Mouse (Mus musculus) left cerebral cortex, postnatal 14 days (tissue): ENCODE results near the gene Prps1. TPM values are rescaled to one million over a fixed set of nuclear protein-coding genes. Genes with fewer than 3 reads are reported as not detected.
A peak's percentile ranks its signal among the peaks of the same experiment; 100 is the strongest.

ENCODE experiments used
- DNase-seq, 2 experiments: peaks; one replicate each; pipeline ENCODE4 v3.0.0; 2021 to 2022; ENCODE audit warnings: low spot score in 2 of 2, mixed read lengths in 1 of 2
- intact Hi-C: fragments of 180-260 bp; cut with DNase I; formaldehyde crosslinking; loops from one replicate; pipeline ENCODE4 v1.15.1; 2025
- long read RNA-seq, 2 experiments: library from polyadenylated mRNA; stranded (forward); transcript quantifications; one replicate each; pipeline ENCODE4 v2.0.0; 2021
- total RNA-seq, 2 experiments: library from RNA; stranded (reverse); gene quantifications; 2 replicates each; pipeline ENCODE4 v1.2.3; 2021

Gene Prps1
- total RNA-seq: 10 to 100 TPM; 68.8 to 77.2 TPM
- long read RNA-seq, experiment 1, transcript Prps1-201 (7 exons, 1,965 nt): major isoform, 77 of 81 reads
- long read RNA-seq, experiment 1, partial matches to known transcripts: 3 of 81 reads
- long read RNA-seq, experiment 1, other reads (novel, unspliced or antisense): 1 of 81 reads
- long read RNA-seq, experiment 2, transcript Prps1-201 (7 exons, 1,965 nt): major isoform, 44 of 50 reads
- long read RNA-seq, experiment 2, partial matches to known transcripts: 3 of 50 reads
- long read RNA-seq, experiment 2, other reads (novel, unspliced or antisense): 3 of 50 reads

DNA sequence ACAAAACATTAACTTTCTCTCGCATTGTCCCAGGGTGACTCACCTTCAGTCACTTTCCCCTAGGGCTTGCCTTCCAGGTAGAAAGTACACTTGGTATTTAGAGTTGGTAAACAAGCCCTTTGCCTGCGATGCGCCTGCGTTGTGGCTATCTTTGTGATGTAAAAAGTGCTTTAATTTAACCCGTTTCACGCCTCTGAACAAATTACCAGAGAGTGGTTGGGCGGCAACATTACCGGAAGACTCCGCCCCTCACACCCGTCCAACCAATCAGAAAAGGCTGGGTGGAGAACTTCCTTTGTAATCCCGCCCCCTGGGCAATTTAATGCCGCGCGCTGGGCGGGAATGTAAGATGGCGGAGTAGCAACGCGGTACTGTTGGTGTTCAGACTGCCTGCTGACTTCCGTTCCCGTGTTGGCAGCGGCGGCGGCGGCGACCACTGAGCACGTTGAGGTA lies at the start of gene Prps1:
Gene Prps1, plus strand, starts transcription at position 335 of the 453 bp plus-strand sequence.
- intact Hi-C loops: no loop called here
- peak; percentile 82 to 88 for DNase-seq

DNA sequence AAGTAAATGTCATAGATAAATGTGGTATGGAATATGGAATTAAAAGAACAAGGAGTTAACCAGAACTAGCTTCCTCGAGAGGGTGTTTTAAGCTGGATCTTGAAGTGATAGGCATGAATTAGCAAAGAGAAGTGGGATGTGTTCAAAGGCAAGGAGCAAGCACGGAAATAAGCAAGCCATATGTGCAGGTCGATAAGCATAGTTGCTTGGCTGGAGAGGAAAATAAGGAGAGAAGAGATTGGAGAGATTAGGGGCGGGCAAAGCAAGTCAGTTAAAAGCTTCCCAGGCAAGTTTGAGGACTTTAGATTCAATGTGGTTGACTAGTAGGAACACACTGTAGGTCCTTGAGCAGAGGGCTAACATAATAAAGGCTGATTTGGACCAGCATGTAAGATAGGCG lies 48.8 kb upstream of the Prps1 start:
- intact Hi-C loops: no loop called here
- DNase-seq: no peak

DNA sequence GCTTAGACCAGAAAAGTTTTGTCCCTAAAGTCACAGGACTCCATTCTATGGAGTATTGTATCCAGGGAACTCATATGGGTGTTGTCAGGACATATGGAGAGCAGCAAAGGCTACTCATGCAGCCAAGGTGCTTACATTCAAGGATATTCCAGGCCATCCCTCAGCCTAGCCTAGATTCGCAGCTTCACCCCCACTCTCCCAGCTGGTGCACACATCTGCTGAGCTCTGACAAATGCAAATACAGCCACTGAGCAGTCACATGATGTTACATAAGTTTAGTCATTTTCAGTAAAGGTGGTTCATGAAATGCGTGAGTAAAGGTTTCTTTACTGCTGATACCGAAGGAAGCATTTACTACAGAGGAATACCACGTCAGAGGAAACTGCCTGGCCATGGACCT lies 37.9 kb upstream of the Prps1 start:
- peak; percentile 28 to 62 for DNase-seq

DNA sequence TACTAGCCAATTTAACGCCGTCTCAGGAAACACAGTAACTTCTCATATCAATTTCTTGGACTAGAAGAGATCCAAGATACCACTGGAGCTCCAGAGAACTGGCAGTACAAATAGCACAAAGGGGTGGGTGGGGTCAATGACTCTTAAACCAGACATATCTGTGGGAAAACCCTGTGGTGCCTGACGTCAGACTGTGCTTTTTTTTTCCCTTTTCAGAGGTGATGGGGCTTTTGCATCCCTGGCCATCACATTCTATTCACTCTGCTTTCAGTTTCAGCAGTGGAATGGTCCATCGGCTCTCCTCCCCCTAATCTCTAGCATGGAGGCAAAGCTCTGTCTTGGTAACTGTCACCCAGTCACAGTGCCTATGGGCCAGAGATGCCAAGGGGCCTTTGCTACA lies 29.3 kb upstream of the Prps1 start:
- intact Hi-C loops: no loop called here
- DNase-seq: no peak

More for the DNA sequence above, 37.9 kb upstream of the Prps1 start:
- intact Hi-C loops: no loop called here

DNA sequence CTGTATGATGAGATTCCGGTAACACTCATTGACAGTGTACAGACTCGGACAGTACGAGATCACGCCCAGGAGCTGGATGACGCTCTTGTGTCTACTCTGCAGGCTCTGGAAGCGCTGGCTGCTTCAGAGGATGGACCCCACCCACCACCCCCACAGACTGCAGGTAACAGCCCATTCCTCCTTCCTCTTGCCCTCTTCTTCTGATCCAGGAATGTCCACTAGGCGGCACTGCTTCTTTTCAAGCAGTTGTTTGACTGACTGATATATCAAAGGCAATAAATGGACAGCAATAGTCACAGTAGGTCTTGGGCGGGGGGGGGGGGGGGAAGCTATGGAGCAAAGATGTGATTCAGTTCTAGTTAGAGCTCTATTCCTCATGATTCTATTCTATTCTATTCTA lies 28.2 kb upstream of the Prps1 start:
- no peak for DNase-seq
- intact Hi-C loops: no loop called here

DNA sequence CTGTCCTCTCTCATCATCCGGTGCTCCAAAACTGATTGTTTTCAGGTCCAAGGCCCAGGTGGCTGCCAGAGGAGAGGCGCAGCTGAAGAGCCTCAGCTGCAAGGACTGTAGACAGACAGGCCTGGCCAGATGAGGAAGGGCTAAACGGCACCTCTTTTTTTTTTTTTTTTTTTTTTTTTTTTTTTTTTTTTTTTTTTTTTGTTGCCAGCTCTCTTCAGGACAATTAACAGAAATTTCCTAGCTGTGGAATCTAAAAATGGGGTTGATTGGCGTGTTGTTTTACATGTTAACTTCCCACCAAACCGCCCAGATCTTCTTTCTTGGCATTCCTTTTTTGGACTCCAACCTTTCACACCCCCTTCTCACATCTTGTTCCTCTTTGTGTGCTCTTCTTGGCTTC lies 26.4 kb upstream of the Prps1 start:
- intact Hi-C loops: no loop called here
- no peak for DNase-seq

DNA sequence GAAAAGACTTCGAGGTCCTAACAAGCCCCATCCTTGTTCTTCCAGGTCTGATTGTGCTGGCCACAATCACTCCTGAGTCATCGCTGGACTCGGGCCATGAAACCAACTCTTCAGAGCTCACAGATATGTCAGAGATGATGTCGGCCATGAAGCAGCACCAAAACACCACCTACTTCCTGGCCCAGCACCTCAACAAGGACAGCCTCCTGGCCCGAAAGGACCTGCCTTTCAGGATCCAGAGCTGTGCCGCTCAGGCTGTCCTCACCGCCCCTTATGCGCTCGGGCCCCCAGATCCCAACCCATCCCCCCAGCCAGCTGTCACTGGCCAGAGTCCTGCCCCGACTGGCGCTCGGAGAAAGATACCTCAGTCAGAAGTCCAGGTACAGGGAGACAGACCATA lies 25.9 kb upstream of the Prps1 start:
- intact Hi-C loops: no loop called here
- no peak for DNase-seq

DNA sequence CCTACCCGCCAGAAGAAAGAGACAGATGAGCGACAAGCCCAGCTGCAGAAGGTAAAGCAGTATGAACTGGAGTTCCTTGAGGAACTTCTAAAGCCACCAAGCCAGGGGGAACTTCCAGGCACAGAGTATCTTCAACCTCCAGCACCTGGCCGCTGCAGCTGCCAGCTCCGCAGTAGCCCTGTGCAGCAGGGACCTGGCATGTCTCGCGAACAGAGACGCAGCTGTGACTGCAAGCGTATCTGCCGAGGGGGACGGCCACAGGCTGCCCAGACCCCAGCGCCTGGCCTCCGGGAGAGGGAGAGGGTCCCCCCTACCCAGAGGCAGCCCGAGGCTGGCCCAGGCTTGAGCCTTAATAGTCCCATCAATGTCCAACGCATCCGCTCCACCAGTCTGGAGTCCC lies 24.4 kb upstream of the Prps1 start:
- intact Hi-C loops: no loop called here
- no peak for DNase-seq

DNA sequence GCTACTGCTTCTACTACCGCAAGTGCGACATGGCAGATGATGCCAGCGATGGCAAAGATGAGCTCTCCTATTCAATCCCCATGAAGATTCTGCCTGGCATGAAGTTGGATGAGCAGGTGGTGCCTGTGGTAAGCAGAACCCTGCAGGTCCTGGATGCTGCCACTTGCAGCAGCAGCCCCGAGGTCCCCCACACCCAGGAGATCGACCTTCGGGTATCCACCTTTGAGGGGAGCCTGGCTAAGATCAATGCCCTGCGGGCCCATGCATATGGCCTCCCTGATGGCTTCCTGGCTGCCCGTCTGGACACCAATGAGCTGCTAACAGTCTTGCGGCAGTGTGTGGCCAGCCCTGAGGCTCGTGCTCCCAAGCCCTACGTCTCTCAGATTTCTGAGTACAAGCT lies 23.6 kb upstream of the Prps1 start:
- no peak for DNase-seq
- intact Hi-C loops: no loop called here

DNA sequence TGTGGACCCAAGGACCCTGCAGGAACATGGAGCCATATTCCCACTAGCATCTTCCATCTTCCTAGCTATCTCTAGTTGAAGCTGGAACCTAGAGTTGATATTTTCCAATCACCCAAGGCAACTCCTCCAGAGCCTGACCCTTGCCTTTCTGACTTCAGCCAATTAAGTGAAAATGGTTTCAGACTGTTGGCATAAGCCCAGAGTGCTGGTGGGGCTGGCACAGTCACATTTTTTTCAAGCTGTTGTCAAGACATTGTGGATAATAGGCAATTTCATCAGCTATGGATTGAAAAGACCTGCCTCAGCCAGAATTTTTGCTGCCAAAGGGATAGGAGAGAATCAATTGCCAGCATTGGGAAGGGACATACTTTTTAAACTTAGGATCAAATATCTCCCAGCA lies 18.5 kb upstream of the Prps1 start:
- DNase-seq: no peak
- intact Hi-C loops: no loop called here

DNA sequence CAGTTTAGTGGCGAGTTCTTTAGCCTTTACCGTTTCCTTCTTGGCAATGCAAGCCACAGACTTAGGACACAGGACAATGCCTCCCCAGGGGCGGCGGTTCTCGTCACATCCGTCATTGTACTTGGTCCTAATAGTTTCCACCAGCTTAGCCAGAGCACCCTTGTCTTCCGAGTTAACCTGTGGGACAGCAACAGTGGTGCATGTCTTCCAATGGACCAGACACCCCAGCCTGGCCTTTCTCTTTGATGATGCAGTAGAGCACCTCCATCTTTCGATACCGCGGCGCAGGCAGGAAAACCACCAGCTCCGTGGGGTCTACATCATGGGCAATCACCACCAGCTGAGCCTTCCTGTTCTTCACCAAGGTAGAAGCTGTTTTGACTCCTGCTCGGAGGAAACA lies 10.9 kb upstream of the Prps1 start:
- intact Hi-C loops: no loop called here

DNA sequence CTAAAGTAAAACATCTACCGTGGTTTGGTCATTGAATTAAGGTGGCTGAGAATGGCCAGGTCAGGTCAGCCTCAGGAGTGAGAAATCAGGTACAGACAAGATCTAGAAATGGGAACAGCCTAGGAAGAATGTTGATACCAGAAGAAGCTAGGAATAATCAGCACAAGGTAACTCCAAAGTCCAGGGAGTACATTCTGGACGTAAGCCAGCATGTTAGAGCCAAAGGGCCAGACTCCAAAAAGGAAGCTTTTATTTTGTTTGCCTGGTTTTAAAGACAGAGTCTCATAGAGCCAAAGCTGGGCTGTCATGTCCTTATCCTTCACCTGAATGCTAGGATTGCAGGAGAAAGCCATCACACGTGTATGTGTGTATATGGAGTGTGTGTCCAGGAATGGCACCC lies 6.3 kb upstream of the Prps1 start:
- no peak for DNase-seq
- intact Hi-C loops: no loop called here

More for the DNA sequence above, 10.9 kb upstream of the Prps1 start:
- no peak for DNase-seq

DNA sequence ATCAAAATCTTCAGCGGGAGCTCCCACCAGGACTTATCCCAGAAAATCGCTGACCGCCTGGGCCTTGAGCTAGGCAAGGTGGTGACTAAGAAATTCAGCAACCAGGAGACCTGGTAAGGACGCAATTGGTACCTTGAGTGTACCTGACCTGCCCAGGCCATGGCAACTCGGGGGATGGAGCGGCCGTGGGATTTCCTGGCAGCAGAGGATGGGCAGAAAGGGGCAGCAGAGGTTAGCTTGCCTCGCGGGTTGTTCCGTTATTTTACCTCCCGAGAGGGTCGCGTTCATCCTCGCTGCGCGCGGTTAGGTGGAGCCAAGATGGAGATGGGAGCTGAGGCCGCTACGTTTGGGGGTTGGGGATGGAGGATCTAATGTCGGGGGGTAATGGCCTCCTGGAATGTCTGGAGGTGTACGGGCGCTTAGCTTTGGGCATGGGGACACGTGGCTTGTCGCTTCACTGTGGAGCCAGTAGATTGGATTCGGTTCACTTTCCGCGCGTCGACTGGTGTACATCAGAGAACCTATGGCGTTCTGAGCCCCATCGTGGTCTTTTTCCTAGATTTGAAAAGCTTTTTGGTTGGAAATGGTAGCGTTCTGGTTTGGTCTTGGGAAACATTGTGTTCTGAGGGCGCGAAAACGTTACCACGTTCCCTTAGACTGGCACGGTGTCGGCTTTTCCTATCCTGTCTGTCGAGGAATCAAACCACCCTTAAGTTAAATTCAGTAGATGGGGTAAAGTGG lies 508 bp downstream of the Prps1 start:
- intact Hi-C loops: no loop called here

DNA sequence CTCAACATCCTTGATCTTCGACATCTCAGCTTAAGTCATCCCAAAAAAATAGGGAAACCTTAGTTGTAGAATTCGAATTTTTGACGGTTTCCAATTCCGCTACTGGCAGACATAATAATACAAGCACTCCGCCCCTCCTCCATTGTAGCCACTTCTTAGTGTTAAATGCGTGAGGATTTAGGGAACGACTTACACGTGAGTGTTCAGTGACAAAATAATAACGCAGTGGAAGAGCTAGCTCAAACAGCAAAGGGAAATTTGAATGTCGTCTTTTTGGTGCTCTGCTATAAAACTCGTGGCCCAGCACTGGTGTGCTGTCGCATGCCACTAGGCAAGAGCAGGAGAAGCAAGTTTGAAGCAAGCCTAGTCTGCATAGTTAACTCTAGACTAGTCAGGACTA lies 1.1 kb downstream of the Prps1 start:
- DNase-seq: no peak
- intact Hi-C loops: no loop called here

More for the DNA sequence above, 508 bp downstream of the Prps1 start:
- peak; percentile 13 to 38 for DNase-seq

DNA sequence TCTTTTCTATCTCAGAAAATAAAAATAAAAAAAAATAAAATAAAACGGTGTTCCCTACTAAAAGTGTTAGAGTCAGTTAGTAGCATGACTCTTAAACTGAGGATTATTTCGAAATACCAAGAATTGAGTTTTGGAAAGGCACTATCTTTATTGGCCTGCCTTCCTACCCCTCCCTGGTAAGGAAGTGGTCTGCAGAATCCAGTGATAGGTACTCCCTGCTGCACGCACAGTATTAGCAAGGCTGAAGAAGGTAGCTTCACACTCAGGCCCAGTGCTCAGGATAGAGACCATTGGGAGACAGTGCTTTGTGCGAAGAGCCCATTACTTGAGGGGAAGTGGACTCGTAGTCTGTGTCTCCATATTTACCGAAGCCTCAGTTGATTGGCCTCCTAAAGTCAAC lies 21.8 kb downstream of the Prps1 start:
- no peak for DNase-seq
- intact Hi-C loops: loop anchor here (5.0 kb wide), 1 partner anchor 536 kb away; no protein-coding TSS in a partner anchor

DNA sequence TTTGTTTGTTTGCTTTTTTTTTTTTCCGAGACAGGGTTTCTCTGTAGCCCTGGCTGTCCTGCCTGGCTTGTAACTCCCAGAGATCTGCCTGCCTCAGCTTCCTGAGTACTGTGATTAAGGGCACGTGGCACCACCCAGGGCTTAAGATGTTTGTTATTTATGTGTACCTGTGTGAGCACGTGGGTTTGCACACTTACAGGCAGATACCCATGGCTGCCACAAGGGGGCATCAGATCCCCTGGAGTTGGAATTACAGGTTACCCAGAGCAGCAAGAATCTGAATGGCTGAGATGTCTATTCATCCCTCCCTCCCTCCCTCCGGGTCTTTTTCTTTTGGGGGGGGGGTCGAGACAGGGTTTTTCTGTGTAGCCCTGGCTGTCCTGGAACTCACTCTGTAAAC lies 22.8 kb downstream of the Prps1 start:
- peak; percentile 10 to 14 for DNase-seq
- intact Hi-C loops: loop anchor here (5.0 kb wide), 1 partner anchor 537 kb away; no protein-coding TSS in a partner anchor

DNA sequence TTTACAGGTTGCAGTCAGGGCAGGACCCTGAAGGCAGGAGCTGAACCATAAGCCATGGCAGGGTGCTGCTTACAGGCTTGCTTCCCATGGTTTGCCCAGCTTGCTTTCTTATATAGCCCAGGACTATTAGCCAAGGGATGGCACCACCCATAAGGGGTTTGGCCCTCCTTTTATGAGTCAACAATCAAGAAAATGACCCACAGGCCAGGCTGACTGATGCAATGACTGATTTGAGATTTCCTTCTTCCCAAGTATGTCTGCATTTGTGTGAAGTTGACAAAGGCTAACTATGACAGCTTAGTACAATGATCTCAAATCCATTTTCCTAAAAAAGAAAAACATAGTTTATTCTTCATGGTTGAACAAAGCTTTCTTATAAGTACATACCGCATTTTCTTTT lies 32.8 kb downstream of the Prps1 start:
- intact Hi-C loops: no loop called here
- DNase-seq: no peak

DNA sequence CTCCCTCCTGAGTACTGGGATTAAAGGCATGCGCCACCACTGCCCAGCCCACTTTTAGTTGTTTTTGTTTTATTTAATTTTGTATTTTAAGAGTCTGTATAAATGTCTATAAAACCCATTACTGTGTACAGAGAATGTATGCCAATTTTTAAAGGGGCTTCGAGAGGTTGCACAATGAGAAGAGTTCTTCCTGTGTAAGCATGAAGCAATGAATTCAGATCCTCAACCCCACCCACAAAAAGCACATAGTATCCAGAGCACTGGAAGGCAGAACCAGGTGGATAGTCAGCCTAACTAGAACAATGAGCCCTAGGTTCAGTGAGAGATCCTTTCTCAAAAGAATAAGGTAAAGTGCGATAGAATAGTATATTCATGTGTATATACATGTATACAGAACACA lies 33.8 kb downstream of the Prps1 start:
- intact Hi-C loops: loop anchor here (10.0 kb wide), 1 partner anchor 455 kb away; no protein-coding TSS in a partner anchor

DNA sequence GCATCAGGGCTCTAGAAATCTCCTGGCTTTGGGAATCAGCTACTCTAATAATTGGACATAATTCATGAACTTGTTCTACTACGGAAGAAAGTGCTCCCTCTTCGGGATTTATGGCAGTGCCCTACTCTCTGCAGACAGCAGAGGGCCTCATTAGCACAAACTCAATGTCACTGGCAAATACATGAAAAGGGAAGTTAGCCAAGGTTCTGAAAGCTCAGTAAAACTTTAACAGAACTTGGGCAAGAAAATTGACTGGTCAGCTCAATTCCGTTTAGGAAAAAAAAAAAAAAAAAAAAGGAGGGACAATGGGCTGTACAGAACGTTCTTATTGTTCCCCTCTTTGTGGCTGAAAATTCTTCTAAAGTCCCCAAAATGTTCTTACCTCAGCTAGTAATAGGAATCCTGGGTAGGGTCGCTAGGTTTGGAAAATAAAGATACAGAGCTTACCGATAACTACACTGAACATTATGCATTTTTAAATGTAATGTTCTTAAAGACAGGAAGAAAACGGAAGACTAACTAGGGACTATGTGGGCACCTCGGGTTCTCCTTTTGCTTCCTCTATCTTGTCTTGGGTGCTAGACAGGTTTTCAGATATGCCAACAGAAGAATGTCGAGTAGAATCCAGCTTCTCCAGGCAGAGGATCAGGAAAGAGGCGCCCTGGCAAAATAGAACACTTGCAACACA lies 35.6 kb downstream of the Prps1 start:
- DNase-seq: peak; percentile 30 to 52
- intact Hi-C loops: loop anchor here (2.0 to 10.0 kb wide), 2 partner anchors 107 to 453 kb away; no protein-coding TSS in a partner anchor

More for the DNA sequence above, 33.8 kb downstream of the Prps1 start:
- no peak for DNase-seq

DNA sequence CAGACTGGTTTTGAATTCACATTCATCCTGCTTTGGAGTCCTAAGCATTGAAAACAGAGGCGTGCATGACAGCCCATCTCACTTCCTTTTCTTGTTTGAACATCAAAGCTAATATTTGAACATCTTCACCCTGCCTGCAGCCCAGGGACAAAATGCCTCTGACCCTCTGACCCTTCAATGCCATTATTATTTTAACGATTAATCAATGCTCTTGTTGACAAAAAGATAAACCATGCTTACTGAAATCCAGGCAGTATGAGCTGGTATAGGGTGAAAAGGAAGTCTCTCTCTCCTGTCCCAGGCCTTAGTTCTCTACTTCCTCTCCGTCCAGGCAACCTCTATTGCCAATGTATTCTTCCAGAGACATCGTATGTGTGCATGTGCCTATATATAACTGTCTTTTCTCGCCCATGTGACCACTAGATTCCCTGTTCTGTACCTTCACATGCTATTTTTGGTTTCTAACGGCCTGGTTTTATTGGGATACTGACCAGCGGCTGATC lies 37.2 kb downstream of the Prps1 start:
- intact Hi-C loops: loop anchor here (2.0 to 10.0 kb wide), 2 partner anchors 105 to 451 kb away; no protein-coding TSS in a partner anchor
- DNase-seq: no peak
